Mouse (Mus musculus): ENCODE measurements around the gene Fam189b. TPM values are rescaled to one million over a fixed set of nuclear protein-coding genes. Genes with fewer than 3 reads are reported as not detected.

Fam189b gene
- polyA plus RNA-seq, 1 experiment from 2014 or later: 22.3 TPM

DNA sequence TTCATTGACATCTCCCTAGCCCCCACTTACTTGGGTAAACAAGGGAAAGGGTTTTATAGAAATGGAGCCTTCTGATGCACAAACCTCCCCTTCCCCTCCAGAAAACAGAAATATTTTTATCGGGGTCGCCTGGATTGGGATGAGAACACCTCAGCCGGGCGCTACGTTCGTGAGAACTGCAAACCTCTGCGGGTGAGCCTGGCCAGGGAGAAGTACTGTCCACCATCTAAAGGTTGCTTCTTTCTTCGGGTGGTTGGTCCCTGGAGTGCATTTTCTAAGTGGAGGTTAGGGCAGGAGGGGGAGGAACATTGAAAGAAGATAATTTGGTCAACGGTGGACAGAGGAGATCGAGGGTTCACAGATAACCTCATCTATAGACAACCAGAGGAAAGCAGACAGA lies 7.4 kb upstream of the Fam189b start:
- WGBS: 94% methylated on average over 10 of the region's 10 CpGs

DNA sequence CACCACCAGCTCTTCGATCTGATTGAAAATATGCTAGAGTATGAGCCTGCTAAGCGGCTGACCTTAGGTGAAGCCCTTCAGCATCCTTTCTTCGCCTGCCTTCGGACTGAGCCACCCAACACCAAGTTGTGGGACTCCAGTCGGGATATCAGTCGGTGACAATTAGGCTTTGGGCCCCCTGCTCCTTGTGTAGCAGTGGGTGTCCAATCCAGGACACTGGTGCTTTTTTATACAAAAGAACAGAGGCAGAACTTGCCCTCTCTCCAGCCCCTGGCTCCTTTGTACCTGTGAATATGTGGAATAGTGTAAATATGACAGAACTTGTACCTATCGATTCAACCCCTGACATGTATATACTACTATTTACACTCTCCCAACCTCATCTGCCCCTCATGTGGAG lies 6.5 kb upstream of the Fam189b start:
- peaks cover 74% of the 10 kb centered on the region for H3K36me3 ChIP-seq
- no peak; the same call in 1 of the 2 replicates for ATAC-seq (replicated peaks)
- H3K27ac ChIP-seq (replicated peaks): no peak overlapping the region
- WGBS: 85% methylated on average over 7 of the region's 7 CpGs
- peaks cover 22% of the 10 kb centered on the region for H3K4me1 ChIP-seq
- no peaks in the 10 kb centered on the region for H3K9me3 ChIP-seq
- no peak overlapping the region for H3K9ac ChIP-seq (replicated peaks)
- H3K4me2 ChIP-seq (replicated peaks): no peak overlapping the region
- peak overlapping the region; percentile 81; the same call in 1 of the 2 replicates for H3K4me3 ChIP-seq
- no peaks in the 10 kb centered on the region for H3K27me3 ChIP-seq

More for the DNA sequence above, 7.4 kb upstream of the Fam189b start:
- H3K36me3 ChIP-seq: peaks cover 73% of the 10 kb centered on the region
- no peak overlapping the region for H3K27ac ChIP-seq (replicated peaks)
- no peaks in the 10 kb centered on the region for H3K9me3 ChIP-seq
- H3K4me2 ChIP-seq (replicated peaks): no peak overlapping the region
- no peak overlapping the region for H3K9ac ChIP-seq (replicated peaks)
- no peaks in the 10 kb centered on the region for H3K27me3 ChIP-seq
- ATAC-seq (replicated peaks): no peak
- no peak overlapping the region for H3K4me3 ChIP-seq
- H3K4me1 ChIP-seq: peaks cover 22% of the 10 kb centered on the region

DNA sequence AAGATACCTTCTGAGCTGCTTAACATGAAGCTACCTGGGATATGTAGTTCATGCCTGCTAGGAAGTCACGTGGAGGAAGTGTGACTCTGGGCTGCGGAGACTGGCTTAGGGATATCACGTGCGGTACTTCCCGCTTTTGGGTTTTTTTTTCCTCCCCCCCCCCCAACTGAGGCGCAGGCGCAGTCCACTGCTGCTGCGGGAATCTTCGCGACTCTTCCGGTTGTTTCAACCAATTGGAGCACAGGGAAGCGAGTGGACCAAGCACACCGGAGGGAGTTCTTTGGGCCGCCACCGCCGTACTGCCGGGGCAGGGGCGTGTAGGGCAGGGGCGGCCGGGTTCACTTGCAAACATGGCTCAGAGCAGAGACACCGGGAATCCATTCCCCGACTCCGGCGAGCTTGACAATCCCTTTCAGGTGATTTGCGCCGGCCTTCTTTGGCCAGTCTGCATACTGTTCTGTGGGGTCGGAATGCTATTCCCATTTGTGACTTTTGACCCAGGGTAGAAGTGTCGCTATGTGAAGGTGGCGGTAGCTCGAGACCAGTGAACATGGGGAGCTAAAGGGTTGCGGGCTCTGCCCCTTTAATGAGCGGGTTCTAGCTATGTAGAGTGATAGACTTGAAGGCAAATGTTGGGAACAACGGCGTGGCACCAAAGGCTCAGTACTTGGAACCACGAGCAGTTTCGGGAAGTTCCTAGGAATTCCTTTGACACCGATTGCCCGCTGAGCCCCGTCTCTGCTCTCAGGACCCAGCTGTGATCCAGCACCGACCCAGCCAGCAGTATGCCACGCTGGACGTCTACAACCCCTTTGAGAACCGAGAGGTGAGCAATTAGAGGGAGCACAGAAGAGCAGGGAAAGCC lies 5.5 kb upstream of the Fam189b start, which contains the start of gene Scamp3:
Scamp3 (plus strand) TSS at position 232 of the 865 bp plus-strand sequence.
- peak; percentile 97 for ATAC-seq (replicated peaks)
- H3K4me1 ChIP-seq: peaks cover 22% of the 10 kb centered on the region
- H3K9ac ChIP-seq (replicated peaks): peak within 1 kb of the TSS; percentile 71
- WGBS: under 1% methylated on average over 43 of the region's 43 CpGs
- H3K36me3 ChIP-seq: peaks cover 74% of the 10 kb centered on the region
- peak within 1 kb of the TSS; percentile 96 for H3K4me2 ChIP-seq (replicated peaks)
- H3K9me3 ChIP-seq: no peaks in the 10 kb centered on the region
- H3K4me3 ChIP-seq: peak within 1 kb of the TSS; percentile 81
- H3K27me3 ChIP-seq: no peaks in the 10 kb centered on the region
- H3K27ac ChIP-seq (replicated peaks): peak within 1 kb of the TSS; percentile 74

DNA sequence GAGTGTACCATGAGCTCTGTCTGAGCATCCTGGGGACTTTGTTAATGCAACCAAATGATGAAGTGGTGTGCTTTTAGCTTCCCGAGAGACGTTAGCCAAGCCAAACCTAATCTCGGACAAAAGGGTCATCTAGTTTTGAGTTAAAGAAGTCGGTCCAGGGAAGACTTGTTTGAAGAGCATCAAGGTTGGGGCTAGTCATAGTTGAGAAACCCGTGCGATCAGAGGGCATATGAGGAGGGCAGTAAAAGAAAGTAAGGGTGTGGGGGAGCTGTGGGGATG lies 4.9 kb upstream of the Fam189b start:
- H3K4me2 ChIP-seq (replicated peaks): peak overlapping the region; percentile 96
- H3K9me3 ChIP-seq: no peaks in the 10 kb centered on the region
- WGBS: 10% methylated on average over 6 of the region's 6 CpGs
- H3K4me1 ChIP-seq: peaks cover 27% of the 10 kb centered on the region
- no peaks in the 10 kb centered on the region for H3K27me3 ChIP-seq
- peak overlapping the region; percentile 81 for H3K4me3 ChIP-seq
- H3K36me3 ChIP-seq: peaks cover 68% of the 10 kb centered on the region
- peak overlapping the region; percentile 74 for H3K27ac ChIP-seq (replicated peaks)
- no peak for ATAC-seq (replicated peaks)
- peak overlapping the region; percentile 71 for H3K9ac ChIP-seq (replicated peaks)

DNA sequence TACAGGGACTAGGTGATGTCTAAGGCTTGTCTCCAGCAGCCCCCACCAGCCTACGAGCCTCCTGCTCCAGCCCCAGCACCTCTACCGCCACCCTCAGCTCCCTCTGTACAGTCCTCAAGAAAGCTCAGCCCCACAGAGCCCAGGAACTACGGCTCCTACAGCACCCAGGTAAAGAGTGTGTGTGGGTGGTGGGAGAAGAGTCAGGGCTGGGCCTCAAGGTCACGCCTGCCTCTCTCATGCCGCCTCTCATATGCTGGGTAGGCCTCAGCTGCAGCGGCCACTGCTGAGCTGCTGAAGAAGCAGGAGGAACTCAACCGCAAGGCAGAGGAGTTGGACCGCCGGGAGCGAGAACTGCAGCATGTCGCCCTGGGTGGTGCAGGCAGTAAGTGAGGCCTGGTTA lies 3.9 kb upstream of the Fam189b start:
- 90% methylated on average over 11 of the region's 11 CpGs for WGBS
- Histone ChIP-seq H3K36me3 (peaks cover 58% of the 10 kb centered on the region), H3K4me1 (peaks cover 37% of the 10 kb centered on the region), H3K27me3 (no peaks in the 10 kb centered on the region), H3K9me3 (no peaks in the 10 kb centered on the region), H3K9ac (replicated peaks) (no peak overlapping the region), H3K4me3 (peak overlapping the region; percentile 81; the same call in 1 of the 2 replicates), H3K4me2 (replicated peaks) (peak overlapping the region; percentile 96; the same call in 1 of the 2 replicates), H3K27ac (replicated peaks) (no peak overlapping the region)
- ATAC-seq (replicated peaks): no peak

DNA sequence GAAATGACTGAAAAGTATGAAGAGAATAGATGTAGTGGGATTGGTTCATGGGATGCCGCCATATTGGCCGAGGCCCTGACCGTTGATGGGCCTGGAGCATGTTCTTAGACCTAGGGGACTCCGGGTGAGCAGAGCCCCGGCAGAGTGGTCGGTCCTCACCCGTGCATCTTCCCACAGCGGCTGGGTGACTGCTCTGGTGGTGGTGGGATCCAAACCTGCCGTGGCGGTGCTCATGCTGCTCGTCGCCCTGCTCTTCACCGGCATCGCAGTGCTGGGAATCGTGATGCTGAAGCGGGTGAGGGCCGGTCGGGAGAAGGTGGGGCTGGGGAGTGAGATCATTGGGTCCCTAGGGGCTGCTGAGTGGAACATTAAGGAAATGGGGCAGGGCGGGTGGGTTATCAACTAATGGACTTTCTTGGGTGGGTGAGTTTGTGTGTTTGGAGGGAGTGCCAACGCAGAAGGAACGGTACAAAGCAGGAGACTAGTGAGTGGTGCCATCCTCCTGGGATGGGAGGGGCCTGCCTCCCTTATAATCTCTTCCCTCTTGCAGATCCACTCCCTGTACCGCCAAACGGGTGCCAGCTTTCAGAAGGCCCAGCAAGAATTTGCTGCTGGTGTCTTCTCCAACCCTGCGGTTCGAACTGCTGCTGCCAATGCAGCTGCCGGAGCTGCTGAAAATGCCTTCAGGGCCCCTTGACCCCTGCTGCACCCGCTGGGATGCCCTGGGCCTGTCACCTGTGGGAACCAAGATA lies 1.0 kb upstream of the Fam189b start:
- no peak overlapping the region for H3K4me3 ChIP-seq
- peaks cover 39% of the 10 kb centered on the region for H3K4me1 ChIP-seq
- no peak for ATAC-seq (replicated peaks)
- peaks cover 34% of the 10 kb centered on the region for H3K36me3 ChIP-seq
- no peak overlapping the region for H3K9ac ChIP-seq (replicated peaks)
- H3K27me3 ChIP-seq: no peaks in the 10 kb centered on the region; the same call in 1 of the 2 replicates
- H3K27ac ChIP-seq (replicated peaks): 0 out of 2 replicates have a peak overlapping the region, but pooled peaks have one; percentile 93
- WGBS: 93% methylated on average over 27 of the region's 27 CpGs
- H3K9me3 ChIP-seq: no peaks in the 10 kb centered on the region
- no peak overlapping the region for H3K4me2 ChIP-seq (replicated peaks)

DNA sequence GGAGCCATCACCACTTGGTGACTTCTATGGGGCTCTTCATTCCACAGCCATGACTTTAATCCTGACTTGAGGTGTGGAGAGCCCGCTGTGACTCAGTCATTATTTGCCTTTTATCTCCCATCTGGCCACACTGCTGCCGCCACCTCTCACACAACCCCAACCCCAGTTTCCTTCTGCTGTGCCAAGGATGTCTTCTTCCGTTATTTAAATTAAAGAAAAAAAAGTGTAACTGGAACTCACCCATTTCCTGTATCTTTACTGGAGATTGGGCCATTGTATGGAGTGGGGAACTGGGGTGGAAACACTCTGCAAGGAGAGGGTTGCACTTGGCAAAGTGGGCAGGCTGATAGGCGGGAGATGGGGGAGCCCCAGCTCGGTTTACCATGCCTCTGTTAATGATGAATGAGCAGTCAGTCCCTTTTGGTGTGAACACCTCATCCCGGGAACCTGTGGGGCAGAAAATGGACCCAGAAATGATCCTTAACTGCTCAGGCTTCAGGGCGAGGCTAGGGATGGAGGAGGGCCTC lies 349 bp upstream of the Fam189b start:
- H3K36me3 ChIP-seq: peaks cover 36% of the 10 kb centered on the region
- peak; percentile 36 for ATAC-seq (replicated peaks)
- H3K9ac ChIP-seq (replicated peaks): peak overlapping the region; percentile 87; the same call in 1 of the 2 replicates
- no peaks in the 10 kb centered on the region for H3K9me3 ChIP-seq
- no peaks in the 10 kb centered on the region; the same call in 1 of the 2 replicates for H3K27me3 ChIP-seq
- 50% methylated on average over 7 of the region's 7 CpGs for WGBS
- H3K27ac ChIP-seq (replicated peaks): peak overlapping the region; percentile 93
- peaks cover 38% of the 10 kb centered on the region for H3K4me1 ChIP-seq
- H3K4me3 ChIP-seq: peak overlapping the region; percentile 85
- peak overlapping the region; percentile 98 for H3K4me2 ChIP-seq (replicated peaks)

DNA sequence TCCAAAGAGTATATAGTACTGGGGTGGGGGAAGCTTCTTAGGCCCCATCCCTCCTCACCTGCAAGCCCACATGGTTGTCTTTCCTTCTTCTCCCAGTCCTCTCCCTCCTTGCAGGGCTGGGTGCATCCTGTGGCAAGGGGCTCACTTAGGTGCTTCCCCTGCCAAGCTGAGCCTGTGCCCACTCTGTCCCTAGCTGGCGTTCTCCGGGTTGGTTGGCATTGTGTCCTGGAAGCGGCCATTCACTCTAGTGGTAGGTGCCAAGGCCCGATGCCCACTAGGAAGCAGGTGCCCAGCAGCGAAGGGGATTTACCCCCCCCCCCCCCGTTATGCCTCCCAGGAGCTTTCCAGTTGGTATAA lies 994 bp downstream of the Fam189b start:
- Histone ChIP-seq H3K27me3 (no peaks in the 10 kb centered on the region; the same call in 1 of the 2 replicates), H3K27ac (replicated peaks) (peak overlapping the region; percentile 93; the same call in 1 of the 2 replicates), H3K4me2 (replicated peaks) (peak overlapping the region; percentile 98), H3K4me3 (peak overlapping the region; percentile 85), H3K9me3 (no peaks in the 10 kb centered on the region), H3K4me1 (peaks cover 25% of the 10 kb centered on the region), H3K9ac (replicated peaks) (peak overlapping the region; percentile 87), H3K36me3 (peaks cover 36% of the 10 kb centered on the region)
- no peak for ATAC-seq (replicated peaks)
- WGBS: 74% methylated on average over 5 of the region's 6 CpGs

DNA sequence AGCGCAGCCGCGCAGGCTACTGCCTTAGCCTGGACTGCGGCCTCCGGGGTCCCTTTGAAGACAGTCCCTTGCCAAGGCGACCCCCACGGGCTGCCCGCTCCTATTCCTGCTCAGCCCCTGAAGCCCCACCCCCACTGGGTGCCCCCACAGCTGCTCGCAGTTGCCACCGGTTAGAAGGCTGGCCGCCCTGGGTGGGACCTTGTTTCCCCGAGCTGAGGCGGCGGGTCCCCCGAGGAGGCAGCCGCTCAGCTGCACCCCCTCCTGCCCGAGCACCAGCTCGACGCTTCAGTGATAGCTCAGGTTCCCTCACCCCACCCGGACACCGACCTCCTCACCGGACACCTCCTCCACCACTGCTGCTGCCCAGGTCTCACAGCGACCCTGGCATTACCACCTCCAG lies 4.3 kb downstream of the Fam189b start:
- Histone ChIP-seq H3K27ac (replicated peaks) (no peak overlapping the region), H3K9ac (replicated peaks) (no peak overlapping the region), H3K4me3 (no peak overlapping the region), H3K27me3 (no peaks in the 10 kb centered on the region; the same call in 1 of the 2 replicates), H3K9me3 (no peaks in the 10 kb centered on the region), H3K4me1 (peaks cover 21% of the 10 kb centered on the region), H3K4me2 (replicated peaks) (no peak overlapping the region), H3K36me3 (peaks cover 4% of the 10 kb centered on the region; the same call in 1 of the 2 replicates)
- ATAC-seq (replicated peaks): no peak
- WGBS: 31% methylated on average over 23 of the region's 23 CpGs

DNA sequence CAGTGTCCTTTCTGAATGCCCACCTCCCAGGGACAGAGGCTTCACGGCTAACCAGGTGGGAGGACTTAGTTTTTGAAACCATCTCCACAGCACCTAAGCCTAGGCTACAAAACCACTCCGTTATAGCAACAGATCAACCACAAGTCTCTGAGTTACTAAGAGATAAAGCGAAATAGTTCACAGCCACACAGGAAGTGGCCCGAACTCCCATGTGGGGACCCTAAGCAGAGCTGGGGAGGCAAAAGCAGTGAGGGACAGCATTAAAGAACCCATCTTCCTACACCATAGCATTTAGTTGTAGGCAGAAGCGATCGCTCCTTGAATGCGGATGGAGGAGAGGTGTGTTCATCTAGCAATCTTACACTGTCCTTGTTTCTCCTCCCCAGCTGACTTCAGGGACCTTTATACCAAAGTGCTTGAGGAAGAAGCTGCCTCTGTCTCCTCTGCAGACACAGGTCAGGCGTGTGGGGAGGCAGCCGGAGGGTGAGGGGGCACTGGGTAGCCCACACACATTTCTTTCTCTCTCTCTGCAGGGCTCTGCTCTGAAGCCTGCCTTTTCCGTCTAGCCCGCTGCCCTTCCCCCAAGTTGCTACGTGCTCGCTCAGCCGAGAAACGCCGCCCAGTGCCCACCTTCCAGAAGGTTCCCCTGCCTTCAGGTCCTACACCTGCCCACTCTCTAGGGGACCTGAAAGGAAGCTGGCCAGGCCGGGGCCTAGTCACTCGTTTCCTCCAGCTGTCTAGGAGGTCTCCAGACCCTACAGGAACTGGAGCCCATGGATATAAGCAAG lies 4.9 kb downstream of the Fam189b start:
- H3K36me3 ChIP-seq: peaks cover 2% of the 10 kb centered on the region; the same call in 1 of the 2 replicates
- H3K9me3 ChIP-seq: no peaks in the 10 kb centered on the region
- H3K27me3 ChIP-seq: no peaks in the 10 kb centered on the region; the same call in 1 of the 2 replicates
- no peak for ATAC-seq (replicated peaks)
- H3K4me1 ChIP-seq: peaks cover 18% of the 10 kb centered on the region
- 51% methylated on average over 18 of the region's 18 CpGs for WGBS
- H3K4me2 ChIP-seq (replicated peaks): no peak overlapping the region
- H3K4me3 ChIP-seq: no peak overlapping the region
- no peak overlapping the region for H3K9ac ChIP-seq (replicated peaks)
- no peak overlapping the region for H3K27ac ChIP-seq (replicated peaks)

DNA sequence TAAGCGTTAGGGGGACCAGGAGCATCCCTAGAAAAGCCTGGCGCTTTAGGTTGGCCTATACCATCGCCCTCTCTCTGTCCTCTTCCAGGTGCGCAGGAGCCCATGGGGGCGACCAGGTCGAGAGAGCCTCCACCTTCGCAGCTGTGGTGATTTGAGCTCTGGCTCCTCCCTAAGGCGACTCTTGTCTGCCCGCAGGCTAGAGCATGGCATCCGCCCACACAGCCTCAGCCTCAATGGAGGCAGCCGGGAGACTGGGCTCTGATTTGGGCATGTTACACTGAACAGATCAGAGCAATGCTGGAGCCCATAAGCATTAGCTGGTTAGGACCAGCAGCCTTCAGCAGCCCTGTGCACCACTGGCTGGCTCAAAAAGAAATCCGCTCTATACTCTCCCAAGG lies 5.5 kb downstream of the Fam189b start:
- Histone ChIP-seq H3K27ac (replicated peaks) (no peak overlapping the region), H3K4me1 (peaks cover 12% of the 10 kb centered on the region), H3K27me3 (no peaks in the 10 kb centered on the region; the same call in 1 of the 2 replicates), H3K4me2 (replicated peaks) (no peak overlapping the region), H3K36me3 (peaks cover 2% of the 10 kb centered on the region; the same call in 1 of the 2 replicates), H3K9ac (replicated peaks) (no peak overlapping the region), H3K9me3 (no peaks in the 10 kb centered on the region), H3K4me3 (no peak overlapping the region)
- ATAC-seq (replicated peaks): no peak
- 57% methylated on average over 12 of the region's 12 CpGs for WGBS
